Mouse (Mus musculus) testis, adult 2 months (tissue): Measurements from ENCODE around the gene Dclre1b.
A peak's percentile ranks its signal among the peaks of the same experiment; 100 is the strongest.

Source experiments
- CTCF ChIP-seq: fragments of 200-500 bp; IDR thresholded peaks from 2 replicates; pipeline ENCODE4 v1.5.1; 2012; ENCODE audit warnings: low read depth, mild to moderate bottlenecking, inconsistent platforms, low read length, moderate library complexity; ENCODE audit not compliant: control insufficient read depth, insufficient read depth, insufficient replicate concordance
- POLR2A ChIP-seq: fragments of 200-500 bp; IDR thresholded peaks from 2 replicates; pipeline ENCODE4 v1.6.1; 2012; ENCODE audit warnings: low read depth, mild to moderate bottlenecking, inconsistent platforms, low read length, moderate library complexity; ENCODE audit not compliant: control insufficient read depth

GRCm38 (mm10) chr3:103808891-103809798, at the start of gene Dclre1b, which contains the start of the genes Ap4b1 and Gm43064:
- no peak for TF ChIP-seq CTCF
- TF ChIP-seq POLR2A, result peak; percentile 78
